Mouse (Mus musculus) hindbrain, embryonic 11.5 days (tissue): ENCODE measurements around the gene 1700017B05Rik. TPM values are rescaled to one million over a fixed set of nuclear protein-coding genes. Genes with fewer than 3 reads are reported as not detected.

ENCODE experiments used
- ATAC-seq: fragments of 200-750 bp; cut with Nextera tagmentation; 2 replicates; pipeline ENCODE4 v1.8.0; 2017; ENCODE audit warnings: mild to moderate bottlenecking, moderate TSS enrichment, moderate library complexity; ENCODE audit not compliant: low FRiP score
- DNase-seq: peaks from one replicate; pipeline ENCODE4 v3.0.0-alpha.2; 2015; ENCODE audit warnings: low spot score
- H3K27ac ChIP-seq: fragments of 300-500 bp; sonication (generic); 2 replicates; pipeline ENCODE4 v1.5.1; 2014; ENCODE audit warnings: mild to moderate bottlenecking, low read depth, low read length
- H3K27me3 ChIP-seq: fragments of 300-500 bp; sonication (generic); 2 replicates; pipeline ENCODE4 v1.6.1; 2014; ENCODE audit warnings: mild to moderate bottlenecking, low read length, moderate library complexity, mixed read lengths; ENCODE audit not compliant: control insufficient read depth, insufficient read depth
- H3K36me3 ChIP-seq: fragments of 300-500 bp; sonication (generic); 2 replicates; pipeline ENCODE4 v1.6.1; 2014; ENCODE audit warnings: mild to moderate bottlenecking, low read length, moderate library complexity, mixed read lengths; ENCODE audit not compliant: control insufficient read depth, insufficient read depth
- H3K4me1 ChIP-seq: fragments of 300-500 bp; sonication (generic); replicated peaks from 2 replicates; pipeline ENCODE4 v1.6.1; 2014; ENCODE audit warnings: low read length, mixed read lengths; ENCODE audit not compliant: control insufficient read depth, insufficient read depth
- H3K4me2 ChIP-seq: fragments of 300-500 bp; sonication (generic); replicated peaks from 2 replicates; pipeline ENCODE4 v1.6.1; 2014; ENCODE audit warnings: mild to moderate bottlenecking, low read depth, low read length
- H3K4me3 ChIP-seq: fragments of 300-500 bp; sonication (generic); 2 replicates; pipeline ENCODE4 v1.5.1; 2014; ENCODE audit warnings: low read depth, low read length
- H3K9ac ChIP-seq: fragments of 300-500 bp; sonication (generic); 2 replicates; pipeline ENCODE4 v1.6.1; 2014; ENCODE audit warnings: low read depth, low read length
- H3K9me3 ChIP-seq: fragments of 300-500 bp; sonication (generic); 2 replicates; pipeline ENCODE4 v1.6.1; 2016; ENCODE audit warnings: low read length; ENCODE audit not compliant: control insufficient read depth
- WGBS: fragments of 180-500 bp; shearing (Covaris S2); extraction: QIAGEN DNeasy Blood & Tissue Kit; methylation state at CpG from one replicate; pipeline ENCODE4 v1.1.7; 2014; 5-methylcytosine and 5-hydroxymethylcytosine counted together
- polyA plus RNA-seq: library from polyadenylated mRNA; unstranded; fragments of >200 nt; fragmentation: Nextera tagmentation; extraction: Ambion mirVana; gene quantifications from 2 replicates; pipeline ENCODE4 v1.2.1, GENCODE M21; 2014

The 1700017B05Rik gene
- polyA plus RNA-seq, 1 experiment from 2014 or later = 7.6 TPM

DNA sequence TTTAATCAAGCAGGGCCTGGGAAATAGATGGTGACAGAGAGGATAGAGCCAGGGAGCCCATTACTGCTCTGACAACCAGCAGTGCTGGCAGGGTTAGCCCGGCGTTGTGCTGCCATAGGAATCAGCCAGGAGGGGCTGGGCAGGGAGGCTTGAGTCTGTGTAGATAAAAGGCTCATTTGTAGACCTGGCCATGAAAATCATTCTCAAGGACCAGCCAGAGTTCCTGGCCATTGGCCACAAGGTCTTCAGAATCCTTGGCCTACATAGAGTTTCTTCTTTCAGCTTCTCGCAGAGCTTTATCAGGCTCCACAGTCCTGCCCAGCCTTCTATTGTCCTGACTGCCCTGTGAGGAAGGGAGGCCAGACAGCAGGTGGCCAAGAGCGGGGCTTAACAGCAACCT, 17.0 kb upstream of the 1700017B05Rik start:
- 79% methylated on average over 4 of the region's 4 CpGs for WGBS
- Histone ChIP-seq H3K9me3 (no peaks in the 10 kb centered on the region), H3K9ac (no peak overlapping the region), H3K27ac (no peak overlapping the region), H3K27me3 (no peaks in the 10 kb centered on the region), H3K4me1 (no peaks in the 10 kb centered on the region), H3K4me2 (no peak overlapping the region), H3K36me3 (no peaks in the 10 kb centered on the region), H3K4me3 (no peak overlapping the region)
- ATAC-seq (no peak), DNase-seq (no peak)

DNA sequence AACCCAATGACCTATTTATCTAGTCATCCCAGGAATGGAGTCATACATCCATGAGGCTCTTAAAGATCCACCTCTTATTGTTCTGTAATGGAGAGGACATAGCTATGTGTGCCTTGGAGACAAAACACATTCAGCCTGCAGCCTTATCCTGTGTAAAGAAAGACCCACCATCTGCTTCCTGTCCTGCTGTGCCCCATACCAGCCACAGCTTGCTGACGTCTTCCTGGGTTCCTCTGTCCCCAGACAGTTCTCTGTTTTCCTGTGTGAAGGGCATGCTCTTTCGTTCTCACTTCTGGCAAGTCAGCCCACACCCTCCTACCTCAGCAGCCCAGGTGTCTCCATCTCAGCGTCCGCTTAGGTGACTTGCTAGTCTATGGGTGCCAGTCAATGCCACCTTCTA, 15.9 kb upstream of the 1700017B05Rik start:
- no peaks in the 10 kb centered on the region for H3K4me1 ChIP-seq
- H3K4me3 ChIP-seq = no peak overlapping the region
- no peaks in the 10 kb centered on the region for H3K9me3 ChIP-seq
- ATAC-seq = no peak
- H3K27ac ChIP-seq = no peak overlapping the region
- no peaks in the 10 kb centered on the region for H3K36me3 ChIP-seq
- DNase-seq = no peak
- no peaks in the 10 kb centered on the region for H3K27me3 ChIP-seq
- WGBS = 65% methylated on average over 4 of the region's 4 CpGs
- H3K4me2 ChIP-seq = no peak overlapping the region
- no peak overlapping the region for H3K9ac ChIP-seq

DNA sequence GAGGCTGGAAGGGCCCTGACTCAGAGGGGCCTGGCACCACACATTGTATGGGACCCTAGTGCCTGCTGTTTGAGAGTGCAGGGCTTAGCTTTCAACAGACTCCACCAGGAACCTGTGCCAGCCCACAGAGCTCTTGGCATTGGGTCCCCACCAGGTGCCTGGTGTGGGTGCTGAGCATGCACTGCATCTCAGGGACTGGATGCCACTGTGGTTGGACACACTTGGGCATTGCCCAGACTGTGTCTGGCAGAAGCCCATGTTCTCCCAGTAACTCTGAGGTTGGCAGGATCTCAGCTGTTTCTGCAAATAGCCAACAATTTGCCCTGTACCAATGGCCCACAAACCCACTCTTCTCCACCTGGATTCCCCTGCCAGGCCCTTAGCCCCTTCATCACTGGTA, 13.9 kb upstream of the 1700017B05Rik start:
- Histone ChIP-seq H3K9ac (no peak overlapping the region), H3K4me3 (no peak overlapping the region), H3K27me3 (no peaks in the 10 kb centered on the region), H3K4me1 (no peaks in the 10 kb centered on the region), H3K36me3 (no peaks in the 10 kb centered on the region), H3K27ac (no peak overlapping the region), H3K4me2 (no peak overlapping the region), H3K9me3 (no peaks in the 10 kb centered on the region)
- no peak for DNase-seq
- no peak for ATAC-seq

DNA sequence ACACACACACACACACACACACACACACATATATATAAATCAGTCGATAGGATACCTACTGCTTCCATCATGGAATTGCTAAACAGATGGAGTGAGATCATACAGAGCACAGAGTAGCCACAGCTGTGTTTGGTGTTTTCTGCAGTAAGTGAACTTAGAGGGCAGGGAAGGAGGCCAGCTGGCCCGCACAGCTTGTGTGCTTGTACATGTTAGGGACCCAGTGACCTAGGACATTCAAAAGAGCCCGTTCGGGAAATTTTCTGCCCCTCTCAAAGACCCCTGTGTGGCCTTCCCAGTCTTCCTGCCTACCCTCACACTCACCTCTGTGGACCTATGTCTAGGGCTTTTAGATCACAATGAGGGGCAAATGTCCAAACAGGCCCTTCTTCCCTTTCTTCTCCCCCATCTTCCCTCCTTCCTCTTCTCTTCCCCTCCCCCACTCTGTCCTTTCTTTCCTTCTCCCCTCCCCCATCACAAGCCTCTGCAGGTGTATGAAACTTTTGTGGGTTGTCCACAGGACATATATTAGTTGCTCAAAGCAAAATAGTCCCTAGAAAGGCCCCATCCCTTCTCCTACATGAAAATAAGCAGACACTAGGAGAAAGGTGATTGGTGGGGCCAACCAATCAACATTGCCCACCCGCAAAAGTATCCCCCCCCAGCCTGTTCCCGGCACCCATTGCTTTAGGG, 11.5 kb upstream of the 1700017B05Rik start:
- H3K27ac ChIP-seq = no peak overlapping the region
- H3K9ac ChIP-seq = no peak overlapping the region
- no peaks in the 10 kb centered on the region for H3K27me3 ChIP-seq
- DNase-seq = peak; percentile 13
- H3K4me1 ChIP-seq = 0 out of 2 replicates have a peak, but pooled peaks cover 5% of the 10 kb centered on the region
- H3K36me3 ChIP-seq = no peaks in the 10 kb centered on the region
- H3K4me3 ChIP-seq = no peak overlapping the region
- H3K9me3 ChIP-seq = no peaks in the 10 kb centered on the region
- no peak for ATAC-seq
- H3K4me2 ChIP-seq = no peak overlapping the region
- 21% methylated on average over 6 of the region's 6 CpGs for WGBS

DNA sequence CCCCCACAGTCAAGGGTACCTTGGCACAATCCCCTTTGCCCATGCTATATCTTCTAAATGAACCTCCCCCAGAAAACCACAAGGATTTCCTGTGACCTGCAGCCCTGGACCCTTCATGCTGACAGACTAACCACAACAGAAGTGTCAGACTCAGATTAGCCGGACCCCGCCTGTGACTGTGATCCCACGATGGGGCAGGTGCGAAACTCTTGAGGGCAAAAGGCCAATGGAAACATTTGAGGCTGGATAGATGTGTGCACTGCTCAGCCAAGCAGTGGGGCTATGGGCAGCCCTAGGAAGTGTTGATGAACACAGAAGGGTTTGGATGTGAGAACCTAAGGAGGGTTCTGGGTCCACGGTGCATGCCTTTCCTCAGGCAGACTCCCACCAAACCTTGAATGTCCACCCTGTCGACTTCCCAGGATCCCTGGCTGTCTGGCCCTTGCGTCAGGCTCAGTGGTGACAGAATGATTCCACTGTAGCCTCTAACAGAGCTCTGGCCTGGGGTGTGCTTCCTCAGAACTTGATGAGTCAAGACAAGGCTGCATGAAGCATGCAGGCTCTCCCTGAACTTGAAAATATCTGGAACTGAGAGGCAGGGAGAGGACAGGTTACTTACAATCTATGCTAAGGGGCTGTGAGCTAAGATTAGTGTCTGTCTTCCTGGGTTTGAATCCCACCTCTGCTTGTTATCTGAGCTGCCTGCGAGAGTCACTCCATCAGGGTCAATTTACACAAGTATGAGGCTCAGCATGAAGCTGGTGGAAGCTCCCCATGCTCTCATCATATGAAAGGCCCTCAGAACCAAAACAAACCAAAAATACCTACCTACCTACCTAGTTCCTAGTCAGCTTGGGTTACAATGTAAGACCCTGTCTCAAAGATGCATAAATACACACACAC, 10.7 kb upstream of the 1700017B05Rik start:
- H3K4me2 ChIP-seq = no peak overlapping the region
- no peak overlapping the region for H3K4me3 ChIP-seq
- H3K9me3 ChIP-seq = no peaks in the 10 kb centered on the region
- DNase-seq = no peak
- no peaks in the 10 kb centered on the region for H3K27me3 ChIP-seq
- H3K36me3 ChIP-seq = no peaks in the 10 kb centered on the region
- ATAC-seq = no peak
- no peak overlapping the region for H3K9ac ChIP-seq
- H3K4me1 ChIP-seq = 0 out of 2 replicates have a peak, but pooled peaks cover 5% of the 10 kb centered on the region
- H3K27ac ChIP-seq = no peak overlapping the region
- 51% methylated on average over 8 of the region's 8 CpGs for WGBS

DNA sequence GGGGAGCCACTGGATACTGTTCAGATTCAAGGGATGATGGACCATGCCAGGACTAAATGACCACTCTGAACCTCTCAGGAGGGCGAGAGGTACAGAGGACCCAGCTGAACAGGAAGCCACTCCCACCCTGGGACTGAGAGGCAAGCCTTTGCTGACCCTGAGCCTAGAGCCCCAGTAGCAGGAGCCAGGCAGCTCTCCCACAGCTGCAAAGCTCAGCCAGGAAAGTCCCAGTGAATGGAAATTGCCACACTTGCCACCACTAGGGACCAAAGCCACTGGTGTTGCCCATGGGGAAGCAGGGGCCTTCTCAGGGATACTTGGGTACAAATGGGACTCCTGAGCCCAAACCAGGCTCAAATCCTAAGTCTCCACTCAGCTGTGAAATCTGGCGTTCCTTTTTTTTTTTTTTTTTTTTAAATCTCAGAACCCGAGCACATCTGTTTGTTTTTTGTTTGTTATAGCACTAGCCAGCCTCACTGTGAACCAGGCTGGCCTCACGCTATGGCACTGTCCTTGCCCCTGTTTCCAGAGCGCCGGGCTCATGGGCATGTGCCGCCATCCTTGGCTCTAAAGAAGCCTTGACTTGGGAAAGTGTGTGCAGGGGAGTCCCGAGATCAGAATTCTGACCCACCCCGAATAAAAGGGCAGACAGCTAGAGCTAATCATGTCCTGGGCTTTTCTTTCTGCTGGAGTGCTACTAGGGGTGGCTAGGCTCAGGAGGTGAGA, 9.6 kb upstream of the 1700017B05Rik start:
- Histone ChIP-seq H3K4me2 (no peak overlapping the region), H3K36me3 (no peaks in the 10 kb centered on the region), H3K4me1 (peaks cover 10% of the 10 kb centered on the region), H3K27ac (no peak overlapping the region), H3K27me3 (no peaks in the 10 kb centered on the region), H3K9ac (no peak overlapping the region), H3K9me3 (no peaks in the 10 kb centered on the region), H3K4me3 (no peak overlapping the region)
- 54% methylated on average over 9 of the region's 9 CpGs for WGBS
- no peak for DNase-seq
- ATAC-seq = no peak

DNA sequence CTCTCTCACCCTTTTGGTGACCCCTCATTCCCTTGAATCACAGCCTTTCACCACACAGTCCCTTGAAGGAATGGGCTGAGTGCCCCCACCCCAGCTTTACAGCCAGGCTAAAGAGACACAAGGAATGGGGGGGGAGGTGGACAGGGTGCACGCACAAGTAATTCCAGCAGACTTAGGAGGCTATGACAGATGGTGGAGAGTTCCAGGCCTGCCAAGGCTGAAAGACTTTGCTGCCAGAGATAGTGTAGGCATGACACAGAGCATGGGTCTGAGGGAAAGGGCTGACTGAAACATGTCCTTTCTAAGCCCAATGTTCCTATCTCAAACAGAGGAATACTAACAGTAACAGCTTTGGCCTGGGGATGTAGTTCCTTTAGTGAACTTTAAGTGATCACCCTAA, 8.7 kb upstream of the 1700017B05Rik start:
- no peaks in the 10 kb centered on the region for H3K9me3 ChIP-seq
- WGBS = 50% methylated on average over 1 of the region's 1 CpGs
- no peaks in the 10 kb centered on the region for H3K27me3 ChIP-seq
- H3K4me2 ChIP-seq = no peak overlapping the region
- no peak overlapping the region for H3K9ac ChIP-seq
- H3K36me3 ChIP-seq = no peaks in the 10 kb centered on the region
- H3K4me3 ChIP-seq = no peak overlapping the region
- DNase-seq = no peak
- H3K4me1 ChIP-seq = peaks cover 11% of the 10 kb centered on the region
- no peak overlapping the region for H3K27ac ChIP-seq
- no peak for ATAC-seq

DNA sequence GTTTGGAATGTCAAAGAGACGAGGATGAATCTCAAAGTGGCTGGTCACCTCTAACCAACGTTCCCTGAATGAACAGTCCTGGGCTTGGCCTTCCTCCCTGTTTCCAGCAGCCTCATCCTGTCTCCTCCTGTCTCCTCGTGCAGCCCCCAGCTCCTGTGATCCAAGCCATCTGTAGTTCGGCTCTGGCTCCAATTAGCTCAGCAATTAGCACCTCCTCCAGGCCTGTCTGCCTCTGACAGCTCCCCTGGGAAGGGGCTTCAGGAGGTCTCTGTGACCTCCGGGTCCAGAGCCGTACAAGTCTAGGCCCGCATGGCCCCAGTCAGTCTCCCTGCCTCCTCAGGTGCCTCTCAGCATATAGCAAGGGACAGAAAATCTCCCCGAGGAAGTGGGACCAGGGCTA, 8.0 kb upstream of the 1700017B05Rik start:
- no peaks in the 10 kb centered on the region for H3K27me3 ChIP-seq
- no peak overlapping the region for H3K9ac ChIP-seq
- no peak overlapping the region for H3K4me2 ChIP-seq
- 27% methylated on average over 8 of the region's 8 CpGs for WGBS
- H3K36me3 ChIP-seq = no peaks in the 10 kb centered on the region
- DNase-seq = peak; percentile 34
- H3K9me3 ChIP-seq = no peaks in the 10 kb centered on the region
- H3K4me3 ChIP-seq = no peak overlapping the region
- H3K27ac ChIP-seq = no peak overlapping the region
- H3K4me1 ChIP-seq = peaks cover 11% of the 10 kb centered on the region
- ATAC-seq = no peak
